Mouse (Mus musculus) heart, embryonic 10.5 days (tissue): Measurements from ENCODE around the gene Gm10037. TPM values are rescaled to one million over a fixed set of nuclear protein-coding genes. Genes with fewer than 3 reads are reported as not detected.
"Not testable (repeated sequence)": the region's sequence is repeated elsewhere in the genome, so short reads cannot be mapped to it uniquely, and the experiment has no call there.

Experiments used
- DNase-seq: peaks from one replicate; pipeline ENCODE4 v3.0.0-alpha.2; 2017; ENCODE audit warnings: low spot score
- H3K27ac ChIP-seq: fragments of 300-500 bp; sonication (generic); 2 replicates; pipeline ENCODE4 v1.5.1; 2016; ENCODE audit warnings: mild to moderate bottlenecking
- H3K27me3 ChIP-seq: fragments of 300-500 bp; sonication (generic); 2 replicates; pipeline ENCODE4 v1.6.1; 2016; ENCODE audit warnings: mild to moderate bottlenecking; ENCODE audit not compliant: poor library complexity, insufficient read depth, severe bottlenecking
- H3K36me3 ChIP-seq: fragments of 300-500 bp; sonication (generic); 2 replicates; pipeline ENCODE4 v1.6.1; 2016; ENCODE audit warnings: mild to moderate bottlenecking, moderate library complexity
- H3K4me1 ChIP-seq: fragments of 300-500 bp; sonication (generic); 2 replicates; pipeline ENCODE4 v1.6.1; 2016; ENCODE audit warnings: mild to moderate bottlenecking
- H3K4me3 ChIP-seq: fragments of 300-500 bp; sonication (generic); 2 replicates; pipeline ENCODE4 v1.5.1; 2016; ENCODE audit warnings: mild to moderate bottlenecking, moderate library complexity
- H3K9me3 ChIP-seq: fragments of 300-500 bp; sonication (generic); 2 replicates; pipeline ENCODE4 v1.6.1; 2016; ENCODE audit warnings: mild to moderate bottlenecking, moderate library complexity
- WGBS: fragments of 180-500 bp; shearing (Covaris S2); methylation state at CpG from one replicate; pipeline ENCODE4 v1.1.7; 2016; 5-methylcytosine and 5-hydroxymethylcytosine counted together
- polyA plus RNA-seq: library from polyadenylated mRNA; unstranded; fragments of >200 nt; fragmentation: Nextera tagmentation; extraction: Ambion mirVana; gene quantifications from 2 replicates; pipeline ENCODE4 v1.2.1, GENCODE M21; 2016

Gene Gm10037
- polyA plus RNA-seq = 1.2 and 2.2 TPM in 2 replicates

DNA sequence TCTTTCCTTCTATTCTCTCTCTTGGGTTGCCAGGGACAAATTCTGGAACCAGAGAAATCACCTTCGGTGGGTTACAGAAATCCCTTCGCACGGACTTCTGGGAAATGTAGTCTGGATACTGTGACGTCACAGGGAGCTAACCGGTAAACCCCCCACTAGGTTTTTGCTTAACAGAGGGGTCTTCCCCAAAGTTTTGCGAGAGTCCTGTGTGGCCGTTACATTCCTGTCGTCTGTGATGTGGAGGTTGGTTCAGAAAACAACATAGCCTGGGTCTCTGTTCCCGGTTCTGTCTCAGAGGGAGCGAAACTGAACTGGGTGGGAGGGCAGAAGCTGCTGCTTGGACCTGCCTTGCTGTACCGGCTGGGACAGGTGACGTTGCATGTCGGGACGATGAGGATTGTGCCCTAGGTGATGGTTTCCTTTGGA, at the start of gene Gm10037:
Gene Gm10037 (plus strand): TSS at position 196 of the 426 bp plus-strand sequence.
- Histone ChIP-seq H3K27me3 (no peaks in the 10 kb centered on the region), H3K9me3 (peaks cover 3% of the 10 kb centered on the region; the same call in 1 of the 2 replicates), H3K36me3 (peaks cover 13% of the 10 kb centered on the region), H3K4me1 (no peaks in the 10 kb centered on the region), H3K4me3 (peak within 1 kb of the TSS; percentile 70), H3K27ac (peak within 1 kb of the TSS; percentile 88)
- DNase-seq = peak; percentile 77
- WGBS = 3% methylated on average over 14 of the region's 14 CpGs

DNA sequence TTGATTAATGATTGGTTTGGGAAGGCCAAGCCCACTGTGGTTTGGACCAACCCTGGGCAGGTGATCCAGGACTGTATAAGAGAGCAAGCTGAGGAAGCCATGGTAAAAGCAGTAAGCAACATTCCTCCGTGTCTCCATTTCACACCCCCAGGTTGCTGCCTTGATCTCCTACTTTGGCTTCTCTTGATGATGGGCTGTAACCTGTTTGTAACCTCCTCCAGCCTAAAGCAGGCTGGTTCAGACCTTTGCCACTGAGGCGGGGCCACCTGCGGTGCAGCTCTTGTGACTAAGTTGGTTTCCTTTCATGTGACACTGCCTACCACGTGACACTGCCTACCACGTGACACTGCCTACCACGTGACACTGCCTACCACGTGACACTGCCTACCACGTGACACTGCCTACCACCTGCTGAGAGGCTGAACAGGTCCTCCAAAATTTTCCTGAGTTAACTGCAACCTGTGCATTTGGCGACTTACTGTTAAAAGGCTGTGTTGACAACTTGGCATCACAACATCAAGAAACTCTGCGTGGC, 38.9 kb upstream of the Gm10037 start:
- peaks cover 11% of the 10 kb centered on the region for H3K36me3 ChIP-seq
- DNase-seq = no peak
- no peaks in the 10 kb centered on the region for H3K9me3 ChIP-seq
- no peak overlapping the region for H3K27ac ChIP-seq
- no peaks in the 10 kb centered on the region for H3K4me1 ChIP-seq
- WGBS = 88% methylated on average over 10 of the region's 10 CpGs
- H3K27me3 ChIP-seq = no peaks in the 10 kb centered on the region
- H3K4me3 ChIP-seq = no peak overlapping the region

DNA sequence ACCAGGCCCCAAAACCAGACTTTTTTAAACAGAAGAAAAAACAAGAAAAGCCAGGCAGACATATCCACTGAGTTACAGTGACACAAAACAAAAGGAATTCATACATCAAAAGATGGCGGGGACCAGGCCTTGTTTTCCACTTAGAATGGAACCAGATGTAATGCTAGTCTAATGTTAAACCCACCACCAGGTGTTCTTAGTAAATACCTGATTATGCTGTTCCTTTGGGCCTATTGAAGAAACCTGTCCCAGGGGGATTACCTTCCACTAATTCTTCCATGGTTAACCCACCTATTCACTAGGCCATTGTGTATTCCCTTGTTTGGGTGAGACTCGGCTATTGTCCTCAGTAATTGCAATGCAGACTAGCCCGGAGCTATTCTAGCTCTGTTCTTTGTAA, 32.3 kb upstream of the Gm10037 start:
- WGBS = 85% methylated on average over 3 of the region's 3 CpGs
- Histone ChIP-seq H3K9me3 (no peaks in the 10 kb centered on the region), H3K4me1 (no peaks in the 10 kb centered on the region), H3K36me3 (no peaks in the 10 kb centered on the region), H3K4me3 (no peak overlapping the region), H3K27me3 (no peaks in the 10 kb centered on the region), H3K27ac (no peak overlapping the region)
- DNase-seq = no peak

DNA sequence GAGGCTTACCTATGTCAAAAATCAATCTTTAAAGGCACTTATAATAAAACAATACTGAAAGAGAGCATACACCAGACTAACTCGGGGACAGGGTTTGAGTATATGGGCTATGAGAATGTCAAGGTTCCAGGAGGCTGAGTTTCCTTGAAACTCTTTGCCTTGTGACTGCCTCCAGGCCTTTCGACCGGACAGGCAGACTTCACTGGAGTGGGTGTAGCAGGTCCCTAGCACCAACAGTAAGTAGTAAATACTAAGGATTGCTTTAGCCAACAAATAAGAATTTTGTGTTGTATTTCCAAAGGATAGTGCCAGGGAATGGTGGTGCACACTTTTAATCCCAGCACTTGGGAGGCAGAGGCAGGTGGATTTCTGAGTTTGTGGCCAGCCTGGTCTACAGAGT, 31.8 kb upstream of the Gm10037 start:
- not testable (repeated sequence) for H3K36me3 ChIP-seq, H3K27me3 ChIP-seq, DNase-seq, H3K4me1 ChIP-seq, H3K9me3 ChIP-seq, H3K4me3 ChIP-seq, H3K27ac ChIP-seq
- 83% methylated on average over 3 of the region's 3 CpGs for WGBS

DNA sequence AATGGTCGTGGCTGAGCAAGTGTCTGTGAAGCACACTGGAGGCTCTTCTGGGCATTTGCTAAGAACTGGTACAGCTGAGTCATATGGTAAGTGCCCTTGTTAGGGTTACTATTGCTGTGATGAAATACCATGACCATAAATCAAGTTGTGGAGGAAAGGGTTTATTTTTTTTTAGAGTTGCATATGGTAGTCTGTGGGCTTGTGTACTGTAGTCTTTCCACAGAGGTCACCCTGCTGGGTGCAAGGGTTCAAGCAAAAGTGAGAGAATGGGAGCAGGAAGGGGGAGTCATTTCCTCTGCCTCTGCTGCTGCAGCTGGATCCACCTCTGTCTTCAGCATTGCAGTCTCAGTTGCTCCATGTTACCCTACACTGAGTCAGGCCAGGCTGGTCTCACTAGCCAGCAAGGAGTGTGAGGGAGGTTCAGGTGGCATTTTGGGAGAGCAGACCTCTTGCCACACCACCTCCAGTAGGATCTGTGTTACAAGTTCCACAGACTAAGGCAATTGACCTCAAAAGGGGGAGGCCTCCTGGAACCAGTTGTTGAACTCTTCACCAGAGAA, 19.2 kb upstream of the Gm10037 start:
- Histone ChIP-seq H3K9me3 (no peaks in the 10 kb centered on the region), H3K36me3 (0 out of 2 replicates have a peak, but pooled peaks cover 3% of the 10 kb centered on the region), H3K27ac (no peak overlapping the region), H3K4me3 (no peak overlapping the region), H3K4me1 (no peaks in the 10 kb centered on the region), H3K27me3 (no peaks in the 10 kb centered on the region)
- WGBS = 56% methylated on average over 1 of the region's 1 CpGs
- no peak for DNase-seq

DNA sequence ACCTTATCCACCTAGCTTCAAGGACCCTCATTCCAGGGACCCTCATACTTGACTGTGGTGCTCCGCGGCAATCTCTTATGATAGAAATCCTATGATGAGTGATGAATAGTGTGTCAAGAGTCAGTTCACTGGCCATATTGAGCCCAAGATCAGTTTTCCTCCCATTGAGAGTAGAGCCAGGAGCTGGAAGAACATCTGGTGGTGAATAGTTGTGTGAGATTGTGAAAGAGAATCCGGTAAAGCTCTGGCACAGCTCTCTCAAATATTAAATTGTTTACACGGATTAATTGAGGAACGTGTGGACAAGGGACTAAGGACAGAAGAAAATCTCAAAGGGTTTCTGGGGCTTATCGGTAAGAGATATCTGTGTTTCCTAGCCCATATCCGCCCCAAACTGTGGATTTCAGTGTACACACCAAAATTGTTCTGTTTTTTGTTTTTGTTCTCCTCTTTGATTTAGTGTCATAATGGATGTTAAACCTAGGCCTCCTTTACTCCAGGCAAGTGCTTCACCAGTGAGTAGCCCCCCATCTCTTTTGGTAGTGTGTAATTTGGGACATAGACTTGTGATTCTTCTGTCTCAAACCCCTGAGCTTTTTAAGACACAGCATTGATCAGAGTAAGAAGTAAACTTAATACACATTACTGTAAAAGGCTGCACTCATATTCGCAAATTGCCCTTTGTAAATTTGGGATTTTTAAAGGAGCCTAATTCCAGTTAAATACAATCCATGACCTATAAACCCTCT, 17.8 kb upstream of the Gm10037 start:
- WGBS = 73% methylated on average over 8 of the region's 8 CpGs
- Histone ChIP-seq H3K27ac (no peak overlapping the region), H3K4me3 (peak overlapping the region; percentile 71)

DNA sequence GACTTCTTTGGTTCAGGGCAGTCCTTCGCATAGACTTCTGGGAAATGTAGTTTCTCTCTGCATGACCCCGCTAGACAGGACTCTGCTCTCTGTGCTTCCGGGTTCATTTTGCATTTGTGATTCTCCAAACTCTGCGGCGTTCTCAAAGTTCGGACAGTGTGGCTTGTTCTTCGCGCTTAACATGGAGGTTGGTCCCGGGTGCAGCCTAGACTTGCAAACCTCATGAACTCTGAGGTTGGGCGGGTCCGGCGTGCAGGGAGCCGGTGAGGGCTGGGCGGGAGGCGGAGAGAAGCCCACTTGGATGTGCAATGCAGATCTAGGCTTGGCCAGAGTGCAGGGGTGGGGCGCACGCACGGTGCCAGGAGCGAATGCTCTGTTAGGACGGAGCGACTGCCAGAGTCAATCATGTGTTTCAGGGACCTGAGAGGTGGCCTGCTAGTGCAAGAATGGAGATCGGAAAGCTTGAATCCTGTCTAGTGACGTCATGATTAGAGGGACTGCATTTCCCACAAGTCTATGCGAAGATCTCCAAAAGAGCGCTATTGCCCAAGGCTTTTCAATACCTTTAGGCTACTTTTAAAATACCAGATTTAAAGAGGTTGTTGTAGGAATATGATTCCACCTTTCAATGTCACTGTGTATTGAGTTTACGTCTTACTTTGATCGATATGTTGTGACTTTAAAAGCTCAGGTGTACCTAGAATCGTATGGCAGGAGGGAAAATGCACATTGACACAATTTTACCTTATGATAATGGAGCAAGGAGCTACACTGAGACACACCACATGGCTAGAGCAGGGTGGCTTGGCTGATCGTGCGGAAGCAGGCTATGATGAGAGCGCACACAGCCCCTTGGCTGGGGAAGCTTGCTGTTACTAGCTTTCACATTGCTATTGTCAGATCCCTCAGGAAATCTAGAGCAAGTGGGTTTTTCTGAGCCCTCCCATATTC, 16.9 kb upstream of the Gm10037 start, which contains the start of gene Zfp273:
Gene Zfp273 (plus strand): TSS at position 31 of the 951 bp plus-strand sequence.
- peak; percentile 92 for DNase-seq
- Histone ChIP-seq H3K36me3 (peaks cover 11% of the 10 kb centered on the region), H3K9me3 (no peaks in the 10 kb centered on the region), H3K4me1 (no peaks in the 10 kb centered on the region), H3K4me3 (peak within 1 kb of the TSS; percentile 71), H3K27me3 (no peaks in the 10 kb centered on the region), H3K27ac (peak within 1 kb of the TSS; percentile 86)
- 5% methylated on average over 31 of the region's 31 CpGs for whole genome bisulfite sequencing

More for the DNA sequence above, 17.8 kb upstream of the Gm10037 start:
- Histone ChIP-seq H3K4me1 (no peaks in the 10 kb centered on the region), H3K9me3 (no peaks in the 10 kb centered on the region), H3K27me3 (no peaks in the 10 kb centered on the region), H3K36me3 (peaks cover 6% of the 10 kb centered on the region; the same call in 1 of the 2 replicates)
- no peak for DNase-seq

DNA sequence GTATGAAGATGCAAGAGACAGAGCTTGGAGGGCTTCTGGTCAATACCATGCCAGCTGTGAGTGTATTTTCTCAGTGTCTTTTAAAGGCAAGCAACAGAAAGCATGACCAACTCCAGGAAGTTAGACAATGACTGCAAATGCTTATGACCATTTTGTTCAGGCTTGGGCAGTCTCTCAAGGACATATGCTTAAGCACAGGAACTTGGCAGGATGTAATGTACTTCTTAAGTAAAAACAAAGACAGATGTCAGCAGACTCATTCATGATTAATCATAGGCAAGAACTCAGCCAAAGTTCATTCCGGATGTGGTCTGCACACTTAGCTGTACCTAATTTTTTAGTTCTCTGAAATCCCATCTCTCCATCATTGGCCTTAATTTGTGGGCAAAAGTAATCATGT, 12.3 kb upstream of the Gm10037 start:
- 91% methylated on average over 1 of the region's 1 CpGs for WGBS
- Histone ChIP-seq H3K9me3 (no peaks in the 10 kb centered on the region), H3K4me3 (no peak overlapping the region), H3K4me1 (no peaks in the 10 kb centered on the region), H3K36me3 (peaks cover 28% of the 10 kb centered on the region), H3K27ac (no peak overlapping the region), H3K27me3 (no peaks in the 10 kb centered on the region)
- DNase-seq = no peak

DNA sequence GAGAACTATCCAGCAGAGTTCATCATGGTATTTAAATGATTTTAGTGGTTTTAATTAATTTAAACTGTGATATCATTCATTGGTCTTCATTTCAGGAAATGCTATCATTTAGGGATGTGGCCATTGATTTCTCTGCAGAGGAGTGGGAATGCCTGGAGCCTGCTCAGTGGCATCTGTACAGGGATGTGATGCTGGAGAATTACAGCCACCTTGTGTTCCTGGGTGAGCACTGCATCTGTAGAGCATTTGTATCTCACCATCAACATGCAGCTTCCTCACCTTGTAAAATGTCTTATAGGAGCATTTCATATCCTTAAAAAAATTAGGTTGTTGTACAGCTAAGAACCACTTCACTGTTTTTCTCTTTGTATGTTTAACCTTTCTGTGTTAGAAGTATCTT, 2.2 kb downstream of the Gm10037 start:
- not testable (repeated sequence) for H3K4me3 ChIP-seq, H3K36me3 ChIP-seq, H3K27ac ChIP-seq, H3K27me3 ChIP-seq, DNase-seq, H3K9me3 ChIP-seq, H3K4me1 ChIP-seq

DNA sequence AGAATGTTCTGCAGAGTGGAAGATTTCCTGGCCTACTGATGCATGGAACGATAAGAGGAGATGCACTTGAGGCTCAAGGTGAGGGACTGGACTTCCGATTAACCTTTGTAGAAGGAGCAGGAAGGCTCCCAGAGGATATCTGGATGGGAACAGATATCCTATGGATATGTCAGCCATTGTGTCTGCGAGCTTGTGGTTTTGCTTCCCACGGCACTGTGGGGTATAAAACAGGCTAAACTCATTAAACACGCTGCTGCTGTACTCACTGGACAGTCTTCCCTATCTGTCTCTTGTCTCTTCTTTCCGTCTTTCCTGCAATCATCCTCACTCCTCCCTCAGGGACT, 12.8 kb downstream of the Gm10037 start:
- no peak for DNase-seq
- Histone ChIP-seq H3K36me3 (no peaks in the 10 kb centered on the region), H3K27me3 (no peaks in the 10 kb centered on the region), H3K4me1 (no peaks in the 10 kb centered on the region), H3K27ac (0 out of 2 replicates have a peak overlapping the region, but pooled peaks have one; percentile 10), H3K9me3 (no peaks in the 10 kb centered on the region), H3K4me3 (peak overlapping the region; percentile 59)
- 38% methylated on average over 6 of the region's 6 CpGs for WGBS

DNA sequence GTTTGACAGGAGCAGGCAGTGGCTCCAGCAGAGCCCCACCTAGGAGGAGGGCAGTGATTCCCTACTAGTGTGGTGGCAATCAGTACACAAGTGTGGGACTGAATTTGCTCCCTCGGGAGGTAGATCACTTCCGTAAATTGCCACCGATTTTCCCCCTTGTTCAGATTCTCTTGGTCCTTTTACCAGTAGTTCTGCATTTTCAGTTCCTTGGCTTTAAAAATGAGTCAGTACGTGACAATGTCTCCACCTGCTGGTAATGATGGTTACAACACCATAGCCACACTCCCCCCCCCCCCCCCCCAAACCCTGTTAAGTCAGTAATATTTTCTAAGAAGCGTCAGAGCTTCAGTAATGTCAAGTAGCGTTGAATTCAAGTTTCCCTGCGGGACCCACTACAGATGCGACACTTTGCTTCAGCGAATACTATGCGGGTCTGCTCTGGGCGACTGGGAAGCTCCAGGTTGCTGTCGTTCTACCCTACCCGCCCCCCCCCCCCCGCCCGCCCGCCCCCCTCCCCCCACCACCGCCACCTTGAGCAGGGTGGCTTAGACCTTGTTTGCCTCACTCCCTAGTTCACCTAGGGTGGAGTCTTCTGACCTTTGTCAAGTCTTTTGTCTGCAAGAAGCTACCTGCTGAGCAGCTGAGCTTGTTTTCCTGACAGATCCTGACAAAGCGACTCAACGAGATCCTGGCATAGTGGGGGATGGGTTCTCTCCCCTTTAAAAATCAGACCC, 13.4 kb downstream of the Gm10037 start:
- Histone ChIP-seq H3K27me3 (no peaks in the 10 kb centered on the region), H3K9me3 (no peaks in the 10 kb centered on the region), H3K36me3 (no peaks in the 10 kb centered on the region), H3K4me1 (no peaks in the 10 kb centered on the region), H3K27ac (peak overlapping the region; percentile 56; the same call in 1 of the 2 replicates), H3K4me3 (peak overlapping the region; percentile 59)
- WGBS = 2% methylated on average over 13 of the region's 19 CpGs
- DNase-seq = peak; percentile 78

DNA sequence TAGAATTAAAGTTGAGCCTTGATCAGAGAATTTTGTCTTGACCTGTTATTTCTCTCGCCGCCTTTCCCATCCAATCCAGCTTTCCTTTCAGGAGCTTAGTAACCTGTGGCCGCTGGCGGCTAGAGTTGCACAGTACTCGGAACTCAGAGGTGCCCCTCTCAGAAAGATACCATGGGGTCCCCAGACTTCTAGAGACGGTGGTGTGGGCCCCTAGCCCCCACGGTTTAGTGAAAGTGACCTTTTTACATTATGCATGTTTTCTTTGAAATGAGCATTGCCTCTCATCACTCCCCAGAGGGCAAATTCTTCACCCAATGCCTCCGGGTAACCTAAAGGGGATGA, 13.9 kb downstream of the Gm10037 start:
- DNase-seq = no peak
- Histone ChIP-seq H3K4me3 (peak overlapping the region; percentile 59), H3K27ac (peak overlapping the region; percentile 56; the same call in 1 of the 2 replicates), H3K36me3 (no peaks in the 10 kb centered on the region), H3K27me3 (no peaks in the 10 kb centered on the region), H3K9me3 (no peaks in the 10 kb centered on the region), H3K4me1 (no peaks in the 10 kb centered on the region)
- 17% methylated on average over 8 of the region's 8 CpGs for WGBS
